Mouse (Mus musculus) thymus, postnatal 4 days (tissue): Measurements from ENCODE around the gene Ptprk.

Experiments
- DNase-seq: peaks from one replicate; pipeline ENCODE4 v3.0.0; 2021

The Ptprk gene

GRCm38 (mm10) chr10:28186018-28186800 is 111.6 kb downstream of the Ptprk start:
- DNase-seq, result no peak

- no peak for DNase-seq
Observed at GRCm38 (mm10) chr10:28191440-28191839, 116.8 kb downstream of the Ptprk start.

GRCm38 (mm10) chr10:28193630-28194029 is 119.0 kb downstream of the Ptprk start:
- no peak for DNase-seq

- DNase-seq, result no peak
Observed at GRCm38 (mm10) chr10:28200609-28201008, 126.0 kb downstream of the Ptprk start.

- no peak for DNase-seq
Observed at GRCm38 (mm10) chr10:28209394-28209793, 134.8 kb downstream of the Ptprk start.

GRCm38 (mm10) chr10:28212083-28212482 is 137.5 kb downstream of the Ptprk start:
- no peak for DNase-seq

- no peak for DNase-seq
Observed at GRCm38 (mm10) chr10:28215153-28215552, 140.5 kb downstream of the Ptprk start.

GRCm38 (mm10) chr10:28223602-28224001 is 149.0 kb downstream of the Ptprk start:
- no peak for DNase-seq

- DNase-seq, result no peak
Observed at GRCm38 (mm10) chr10:28224376-28224775, 149.8 kb downstream of the Ptprk start.

- no peak for DNase-seq
Observed at GRCm38 (mm10) chr10:28225536-28226075, 151.0 kb downstream of the Ptprk start.

GRCm38 (mm10) chr10:28227732-28228131 is 153.1 kb downstream of the Ptprk start:
- no peak for DNase-seq

GRCm38 (mm10) chr10:28228208-28228607 is 153.6 kb downstream of the Ptprk start:
- no peak for DNase-seq

- DNase-seq, result no peak
Observed at GRCm38 (mm10) chr10:28232273-28233167, 157.9 kb downstream of the Ptprk start.

GRCm38 (mm10) chr10:28249047-28249446 is 174.4 kb downstream of the Ptprk start:
- DNase-seq, result no peak

GRCm38 (mm10) chr10:28251385-28251784 is 176.8 kb downstream of the Ptprk start:
- DNase-seq, result no peak

- no peak for DNase-seq
Observed at GRCm38 (mm10) chr10:28260651-28261050, 186.0 kb downstream of the Ptprk start.

- DNase-seq, result no peak
Observed at GRCm38 (mm10) chr10:28262159-28262558, 187.5 kb downstream of the Ptprk start.

- DNase-seq, result no peak
Observed at GRCm38 (mm10) chr10:28263546-28263945, 188.9 kb downstream of the Ptprk start.

GRCm38 (mm10) chr10:28270273-28270672 is 195.7 kb downstream of the Ptprk start:
- DNase-seq, result no peak

GRCm38 (mm10) chr10:28271729-28272606 is 197.3 kb downstream of the Ptprk start:
- DNase-seq, result no peak

GRCm38 (mm10) chr10:28278757-28279156 is 204.1 kb downstream of the Ptprk start:
- no peak for DNase-seq

- DNase-seq, result no peak
Observed at GRCm38 (mm10) chr10:28297531-28297930, 222.9 kb downstream of the Ptprk start.

GRCm38 (mm10) chr10:28299207-28299606 is 224.6 kb downstream of the Ptprk start:
- no peak for DNase-seq
